Mouse (Mus musculus): Measurements from ENCODE around the gene Prss54.

Prss54 gene

DNA sequence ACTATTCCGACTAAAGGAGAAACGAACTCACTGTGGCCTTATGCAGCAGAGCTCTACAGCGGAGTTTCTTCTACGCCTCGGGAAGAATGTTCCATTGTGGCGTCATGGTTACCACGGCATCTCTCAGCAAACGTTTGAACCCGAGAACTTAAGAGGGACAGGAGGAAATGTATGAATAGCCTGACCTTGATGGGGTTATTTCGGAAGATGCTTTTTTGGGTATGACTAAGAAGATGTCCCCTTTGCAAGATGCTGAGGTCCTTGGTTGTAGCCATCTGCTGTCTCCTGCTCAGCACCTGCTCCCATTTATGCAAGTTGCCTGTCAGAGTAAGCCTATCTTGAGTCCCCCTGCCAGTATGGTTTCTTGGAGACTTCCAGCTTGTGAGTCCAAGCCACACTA, at the start of gene Prss54:
Prss54 (minus strand) TSS at position 101 of the 400 bp plus-strand sequence.
- TF ChIP-seq GATA4 (IDR thresholded peaks at IDR 0.05; ENCODE audit: insufficient replicate concordance, low read length), result no peak

DNA sequence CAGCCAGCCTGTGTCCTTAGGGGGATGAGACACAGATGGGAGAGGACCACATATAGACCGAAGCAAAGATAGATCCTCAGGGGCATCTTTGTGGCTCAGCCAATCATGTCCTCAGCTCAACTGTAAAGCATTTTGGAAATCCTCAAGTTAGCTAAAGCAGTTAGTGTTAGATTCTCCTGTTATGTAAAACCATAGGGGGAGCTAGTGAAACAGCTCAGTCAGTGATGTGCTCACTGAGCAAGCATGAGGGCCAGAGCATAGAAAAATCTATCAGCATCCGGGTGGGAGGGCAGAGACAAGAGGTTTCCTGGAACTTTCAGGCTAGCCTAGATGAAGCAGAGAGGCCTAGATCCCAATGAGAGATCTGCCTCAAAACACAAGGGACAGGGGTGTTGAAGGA, 48.7 kb upstream of the Prss54 start:
- TF ChIP-seq GATA4 (IDR thresholded peaks at IDR 0.05; ENCODE audit: insufficient replicate concordance, low read length), result no peak

DNA sequence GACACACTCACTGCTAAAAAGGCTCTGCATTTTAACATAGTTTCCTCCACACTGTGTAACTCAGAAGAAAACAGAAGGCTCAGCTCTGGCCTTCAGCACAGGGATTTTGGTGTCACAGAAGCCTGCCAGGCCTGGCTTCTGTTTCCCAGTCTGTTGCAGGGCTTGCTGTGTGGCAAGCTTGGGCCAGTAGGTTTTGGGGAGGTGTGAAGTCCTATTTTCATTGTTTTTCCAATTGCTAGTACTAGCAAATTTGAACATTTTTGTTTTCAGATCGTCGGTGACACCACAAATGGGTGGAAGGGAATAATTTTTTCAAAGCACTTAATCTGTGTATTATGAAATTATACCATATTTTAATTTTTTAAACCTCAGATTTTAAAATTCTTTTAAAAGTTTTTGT, 43.9 kb upstream of the Prss54 start:
- TF ChIP-seq GATA4 (IDR thresholded peaks at IDR 0.05; ENCODE audit: insufficient replicate concordance, low read length), result no peak

DNA sequence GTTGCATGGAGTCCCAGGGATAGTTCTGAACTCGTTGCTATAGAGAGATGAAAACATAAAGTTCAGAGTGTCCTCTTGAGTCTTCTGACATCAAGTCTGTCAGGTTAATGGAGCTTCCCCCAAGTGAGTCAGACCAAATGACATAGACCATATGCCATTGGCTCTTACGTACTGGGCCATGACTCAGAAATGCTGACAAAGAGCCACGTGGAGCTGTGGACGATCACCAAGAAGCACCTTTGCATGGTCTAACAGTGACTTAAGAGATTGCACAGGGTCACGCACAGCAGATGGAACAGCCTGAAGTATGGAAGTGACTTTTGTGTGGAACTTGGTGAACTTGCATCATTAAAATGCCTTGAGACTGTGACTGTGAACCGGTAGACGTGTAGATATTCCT, 40.2 kb upstream of the Prss54 start:
- TF ChIP-seq GATA4 (IDR thresholded peaks at IDR 0.05; ENCODE audit: insufficient replicate concordance, low read length), result no peak

DNA sequence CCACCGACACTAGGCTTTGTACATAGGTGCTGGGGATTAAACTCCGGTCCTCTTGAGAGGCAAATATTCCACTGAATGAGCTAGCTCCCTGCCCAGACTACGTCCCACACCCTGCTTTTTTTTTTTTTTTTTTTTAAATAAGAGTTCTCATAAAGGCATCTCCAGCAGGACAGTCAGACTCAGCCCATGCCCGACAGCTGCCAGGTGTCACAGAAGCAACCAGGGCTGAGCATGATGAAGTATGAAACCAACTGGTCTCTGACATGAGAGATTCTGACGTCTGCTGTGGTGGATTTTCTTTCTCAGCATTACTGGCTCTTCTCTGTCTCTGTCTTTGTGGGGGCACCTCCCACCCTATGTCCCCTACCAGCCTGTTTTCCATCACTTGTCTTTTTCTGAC, 35.6 kb upstream of the Prss54 start:
- no peak for TF ChIP-seq GATA4 (IDR thresholded peaks at IDR 0.05; ENCODE audit: insufficient replicate concordance, low read length)

DNA sequence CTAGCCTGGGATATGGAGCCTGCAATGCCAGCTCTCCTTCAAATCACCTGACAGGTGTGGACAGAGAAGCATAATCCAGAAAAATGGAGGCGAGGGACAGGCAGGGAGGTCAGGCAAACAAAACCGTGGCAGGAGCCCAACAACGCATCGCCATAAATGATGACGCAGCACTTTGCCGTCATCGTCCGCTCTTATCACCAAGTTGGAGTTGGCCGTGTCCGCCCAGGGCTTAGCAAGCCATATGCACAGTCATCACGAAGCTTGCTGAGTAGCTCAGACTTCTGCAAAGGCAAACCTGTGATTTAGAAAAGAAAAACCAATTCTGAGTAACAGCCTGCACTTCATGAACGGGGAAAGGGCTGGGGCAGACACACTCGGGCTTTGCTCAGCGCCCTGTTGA, 34.6 kb upstream of the Prss54 start:
- no peak for TF ChIP-seq GATA4 (IDR thresholded peaks at IDR 0.05; ENCODE audit: insufficient replicate concordance, low read length)

DNA sequence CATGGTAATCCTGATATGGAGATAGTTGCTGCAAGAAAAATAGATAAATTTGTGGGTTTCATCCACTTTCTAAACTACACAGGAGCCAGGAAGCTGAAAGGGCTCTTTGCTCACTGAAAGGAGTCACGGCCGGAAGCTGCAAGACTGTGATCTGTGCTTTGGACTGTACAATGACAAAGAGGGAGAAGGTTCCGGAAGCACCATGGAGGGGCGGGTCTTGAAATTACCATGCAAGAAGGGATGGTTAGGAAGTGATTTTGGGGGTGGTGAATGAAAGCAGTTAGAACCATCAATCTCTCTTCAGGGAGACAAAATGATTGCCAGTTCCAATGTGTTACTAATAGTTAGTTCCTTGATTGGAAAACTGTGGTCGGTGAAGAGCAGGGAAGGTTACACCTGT, 33.3 kb upstream of the Prss54 start:
- no peak for TF ChIP-seq GATA4 (IDR thresholded peaks at IDR 0.05; ENCODE audit: insufficient replicate concordance, low read length)

DNA sequence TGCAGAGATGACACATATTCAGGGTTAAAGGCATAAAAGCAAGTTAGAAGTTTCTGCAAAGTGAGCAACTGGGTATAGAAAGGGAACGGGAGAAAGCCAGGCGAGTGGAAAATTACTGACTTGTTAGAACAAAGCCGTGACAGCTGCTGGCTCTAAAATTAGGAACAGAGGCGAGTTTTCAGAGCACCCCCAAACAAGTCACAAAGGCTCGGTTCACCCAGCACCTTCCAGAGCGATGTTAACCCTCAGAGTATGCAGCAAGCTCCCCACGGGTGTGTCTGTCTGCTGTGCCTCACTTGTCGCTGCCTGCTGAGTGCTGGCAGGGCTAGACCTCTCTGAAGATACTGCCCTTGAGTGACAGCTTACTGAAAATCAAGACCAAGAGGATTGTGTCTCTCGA, 31.1 kb upstream of the Prss54 start:
- no peak for TF ChIP-seq GATA4 (IDR thresholded peaks at IDR 0.05; ENCODE audit: insufficient replicate concordance, low read length)

DNA sequence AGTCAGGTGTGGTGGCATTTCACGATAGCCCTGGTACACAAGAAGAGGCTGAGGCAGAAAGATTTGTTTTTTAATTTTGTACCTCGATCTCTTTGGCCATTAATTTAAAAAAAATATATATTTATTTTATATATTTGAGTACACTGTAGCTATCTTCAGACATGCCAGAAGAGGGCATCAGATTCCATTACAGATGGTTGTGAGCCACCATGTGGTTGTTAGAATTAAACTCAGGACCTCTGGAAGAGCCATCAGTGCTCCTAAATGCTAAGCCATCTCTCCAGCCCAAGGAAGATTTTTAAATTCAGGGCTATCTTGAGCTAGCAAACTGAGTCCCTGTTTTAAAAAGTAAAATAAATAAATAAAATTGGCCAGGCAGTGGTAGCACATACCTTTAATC, 26.0 kb upstream of the Prss54 start:
- no peak for TF ChIP-seq GATA4 (IDR thresholded peaks at IDR 0.05; ENCODE audit: insufficient replicate concordance, low read length)

DNA sequence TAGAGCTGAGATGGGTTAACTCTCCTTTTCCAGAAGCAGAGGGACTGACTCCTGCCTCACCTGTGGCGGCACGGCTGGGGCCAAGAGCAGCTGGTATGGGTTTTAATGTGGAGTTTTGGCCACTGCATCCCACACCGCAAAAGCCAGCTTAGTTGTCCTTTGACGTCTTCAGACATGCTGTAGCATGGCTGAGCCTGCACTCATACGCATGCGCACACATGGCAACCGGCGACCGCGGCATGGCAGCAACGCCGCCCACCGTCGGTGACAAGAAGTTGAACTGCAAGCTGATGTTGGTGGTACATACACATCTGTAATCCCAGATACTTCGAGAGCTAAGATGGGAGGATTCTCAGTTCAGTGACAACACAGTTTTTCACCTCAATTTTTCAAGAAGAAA, 25.2 kb upstream of the Prss54 start:
- TF ChIP-seq GATA4 (IDR thresholded peaks at IDR 0.05; ENCODE audit: insufficient replicate concordance, low read length), result no peak

DNA sequence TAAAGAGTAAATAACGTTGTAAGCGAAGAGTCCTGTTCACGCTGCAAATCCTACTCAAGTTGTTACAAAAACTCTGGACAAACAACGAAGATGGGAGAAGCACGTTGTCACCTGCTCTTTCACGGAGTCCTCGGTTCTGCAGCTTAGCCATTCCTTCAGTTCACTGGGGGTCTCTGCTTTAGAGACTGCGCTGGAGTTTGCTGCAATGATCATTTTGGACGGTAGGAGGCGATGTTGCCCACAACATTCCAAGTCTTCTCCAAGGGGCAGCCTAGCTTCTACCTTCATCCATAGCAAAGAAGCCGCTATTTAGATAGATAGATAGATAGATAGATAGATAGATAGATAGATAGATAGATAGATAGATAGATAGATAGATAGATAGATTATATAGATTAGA, 23.7 kb upstream of the Prss54 start:
- no peak for TF ChIP-seq GATA4 (IDR thresholded peaks at IDR 0.05; ENCODE audit: insufficient replicate concordance, low read length)

DNA sequence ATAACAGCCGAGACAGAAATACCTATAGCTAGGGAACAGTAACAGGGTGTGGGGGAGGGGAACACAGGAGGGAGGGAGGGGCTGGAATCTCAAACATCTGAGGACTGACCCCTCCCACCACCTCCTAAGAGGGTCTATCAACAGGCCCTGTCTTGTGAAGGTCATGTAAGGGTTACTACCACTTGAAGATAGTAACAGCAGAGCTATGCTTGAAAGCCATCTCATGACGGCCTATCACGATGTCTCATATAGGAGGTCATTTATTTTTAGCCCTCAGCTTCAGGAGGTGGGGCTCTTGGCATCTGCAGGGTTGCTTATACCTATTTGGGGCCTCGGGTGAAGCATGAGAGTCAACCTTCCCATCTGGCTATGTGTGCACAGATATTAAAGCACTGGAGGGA, 20.7 kb upstream of the Prss54 start:
- TF ChIP-seq GATA4 (IDR thresholded peaks at IDR 0.05; ENCODE audit: insufficient replicate concordance, low read length), result no peak

DNA sequence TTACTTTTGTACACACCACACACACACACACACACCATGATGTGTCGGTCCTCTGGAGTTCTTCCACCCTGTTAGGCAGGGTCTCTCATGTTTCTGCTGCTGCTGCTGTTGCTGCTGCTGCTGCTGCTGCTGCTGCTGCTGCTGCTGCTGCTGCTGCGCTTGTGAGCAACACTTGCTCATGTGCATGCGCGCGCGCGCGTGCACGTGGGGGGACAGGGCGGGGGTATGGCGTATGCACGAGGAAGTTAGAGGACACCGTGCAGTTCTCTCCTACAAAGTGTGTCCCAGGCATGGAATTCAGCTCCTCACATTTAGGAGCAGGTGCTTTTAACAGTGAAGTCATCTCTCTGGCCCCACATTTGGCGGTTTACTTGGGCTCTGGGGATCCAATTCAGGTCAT, 19.0 kb upstream of the Prss54 start:
- TF ChIP-seq GATA4 (IDR thresholded peaks at IDR 0.05; ENCODE audit: insufficient replicate concordance, low read length), result no peak

DNA sequence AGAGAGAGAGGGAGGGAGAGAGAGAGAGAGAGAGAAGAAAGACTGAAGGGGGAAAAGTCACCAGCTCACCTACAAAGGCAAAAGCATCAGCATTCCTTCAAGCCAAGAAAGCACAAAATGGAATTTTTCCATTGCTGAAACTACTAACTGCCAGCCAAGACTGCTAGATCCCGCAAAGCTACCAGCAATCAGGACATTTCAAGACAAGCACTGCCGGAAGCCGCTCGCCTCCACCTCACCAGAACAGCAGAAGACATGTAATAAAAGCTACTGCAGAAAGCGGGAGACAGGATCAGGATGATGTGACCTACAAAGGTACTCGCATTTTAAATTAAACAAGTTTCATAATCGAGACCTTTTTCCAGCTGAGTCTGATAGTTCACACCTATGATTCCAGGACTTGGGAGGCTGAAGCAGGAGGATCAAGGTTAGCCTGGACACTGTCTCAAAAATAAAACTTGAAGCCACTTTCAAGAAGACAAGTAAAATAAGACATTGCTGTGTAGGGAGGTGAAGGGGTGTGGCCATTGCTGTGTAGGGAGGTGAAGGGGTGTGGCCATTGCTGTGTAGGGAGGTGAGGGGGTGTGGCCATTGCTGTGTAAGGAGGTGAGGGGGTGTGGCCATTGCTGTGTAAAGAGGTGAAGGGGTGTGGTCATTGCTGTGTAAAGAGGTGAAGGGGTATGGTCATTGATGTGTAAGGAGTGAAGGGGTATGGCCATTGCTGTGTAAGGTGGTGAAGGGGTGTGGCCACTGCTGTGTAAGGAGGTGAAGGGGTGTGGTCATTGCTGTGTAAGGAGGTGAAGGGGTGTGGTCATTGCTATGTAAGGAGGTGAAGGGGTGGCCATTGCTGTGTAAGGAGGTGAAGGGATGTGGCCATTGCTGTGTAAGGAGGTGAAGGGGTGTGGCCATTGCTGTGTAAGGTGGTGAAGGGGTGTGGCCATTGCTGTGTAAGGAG, 17.6 kb upstream of the Prss54 start:
- TF ChIP-seq GATA4 (IDR thresholded peaks at IDR 0.05; ENCODE audit: insufficient replicate concordance, low read length), result no peak

DNA sequence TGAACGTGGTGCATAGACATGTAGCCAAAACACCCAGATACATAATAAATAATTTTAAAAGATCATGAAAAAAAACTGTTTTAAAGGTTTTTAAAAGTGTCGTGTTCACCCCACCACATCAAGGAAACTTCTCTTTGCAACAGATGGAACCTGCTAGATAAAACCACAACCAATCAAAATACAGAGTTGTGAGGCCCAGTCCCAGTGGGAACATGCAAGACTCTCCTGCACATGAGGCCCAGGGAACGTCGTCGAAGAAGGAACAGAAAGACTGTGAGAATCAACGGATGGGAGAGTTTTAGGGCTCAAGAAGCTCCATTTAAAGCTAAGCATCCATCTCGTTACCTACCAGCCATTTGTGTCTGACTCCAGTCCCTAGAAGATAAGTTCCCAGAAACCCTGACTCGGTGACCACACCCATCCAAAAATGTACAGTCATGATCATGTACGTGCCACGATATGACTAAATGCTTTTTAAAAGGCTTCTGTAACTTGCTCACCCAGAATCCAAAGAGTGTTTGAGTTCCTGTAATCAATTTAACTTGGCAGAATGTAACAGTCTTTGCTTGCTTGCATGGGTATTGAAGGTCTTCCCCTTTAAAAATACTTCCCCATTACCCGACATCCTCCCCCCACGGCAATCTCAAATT, 16.1 kb upstream of the Prss54 start:
- no peak for TF ChIP-seq GATA4 (IDR thresholded peaks at IDR 0.05; ENCODE audit: insufficient replicate concordance, low read length)

DNA sequence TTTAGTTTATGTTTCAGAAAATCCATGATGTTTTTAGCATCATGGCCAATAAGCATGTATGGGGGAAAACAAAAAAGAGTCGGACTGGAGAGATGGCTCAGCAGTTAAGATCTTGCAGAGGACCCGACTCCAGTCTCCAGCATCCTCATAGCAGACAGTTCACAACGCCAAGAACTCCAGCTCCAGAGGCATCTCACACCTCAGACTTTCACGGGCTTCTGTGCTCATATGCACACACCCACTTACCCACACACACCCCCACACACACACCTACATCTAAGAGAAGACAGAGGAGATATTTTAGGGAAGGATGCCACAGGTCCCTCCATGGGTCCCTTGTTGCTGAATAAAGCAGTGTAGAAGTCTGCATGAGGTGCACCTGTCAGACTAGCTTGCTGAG, 14.4 kb upstream of the Prss54 start:
- TF ChIP-seq GATA4 (IDR thresholded peaks at IDR 0.05; ENCODE audit: insufficient replicate concordance, low read length), result no peak
